Mouse (Mus musculus) left cerebral cortex, adult 18-20 months (tissue): Measurements from ENCODE around the gene Kirrel. TPM values are rescaled to one million over a fixed set of nuclear protein-coding genes. Genes with fewer than 3 reads are reported as not detected.

Experiments
- DNase-seq, 2 experiments: peaks; one replicate each; pipeline ENCODE4 v3.0.0; 2021 to 2022; ENCODE audit warnings: low spot score in 2 of 2, mixed read lengths in 1 of 2
- long read RNA-seq, 2 experiments: library from polyadenylated mRNA; stranded (forward); transcript quantifications; one replicate each; pipeline ENCODE4 v2.0.0; 2021
- total RNA-seq, 2 experiments: library from RNA; stranded (reverse); gene quantifications; 2 replicates each; pipeline ENCODE4 v1.2.3; 2021

The Kirrel gene
- total RNA-seq = 1 to 10 TPM; 3.9 to 4.2 TPM
- long read RNA-seq, experiment 1, full-length matches to known transcripts = 1 of 4 reads
- long read RNA-seq, experiment 1, partial matches to known transcripts = 0 of 4 reads
- long read RNA-seq, experiment 1, other reads (novel, unspliced or antisense) = 3 of 4 reads
- long read RNA-seq, experiment 2, partial matches to known transcripts = 0 of 2 reads
- long read RNA-seq, experiment 2, other reads (novel, unspliced or antisense) = 2 of 2 reads

GRCm38 (mm10) chr3:87174096-87174768, at the start of gene Kirrel:
Gene Kirrel (minus strand): TSS chr3:87174747.
- peak; percentile 34 to 36 for DNase-seq

- DNase-seq = no peak
These were observed 49.1 kb upstream of the Kirrel start for GRCm38 (mm10) chr3:87223636-87224035.

GRCm38 (mm10) chr3:87222346-87222745, 47.8 kb upstream of the Kirrel start:
- DNase-seq = no peak

GRCm38 (mm10) chr3:87215176-87215575, 40.6 kb upstream of the Kirrel start:
- no peak for DNase-seq

- DNase-seq = peak in 1 of 2 experiments; percentile 5
These were observed 39.8 kb upstream of the Kirrel start for GRCm38 (mm10) chr3:87214221-87214864.

GRCm38 (mm10) chr3:87206336-87207075, 32.0 kb upstream of the Kirrel start:
- no peak for DNase-seq

- no peak for DNase-seq
These were observed 22.1 kb upstream of the Kirrel start for GRCm38 (mm10) chr3:87196637-87197036.

- no peak for DNase-seq
These were observed 20.5 kb upstream of the Kirrel start for GRCm38 (mm10) chr3:87195041-87195440.

- no peak for DNase-seq
These were observed 20.0 kb upstream of the Kirrel start for GRCm38 (mm10) chr3:87194591-87194990.

- DNase-seq = no peak
These were observed 19.2 kb upstream of the Kirrel start for GRCm38 (mm10) chr3:87193756-87194155.

GRCm38 (mm10) chr3:87193352-87193751, 18.8 kb upstream of the Kirrel start:
- no peak for DNase-seq

- DNase-seq = no peak
These were observed 2.1 kb upstream of the Kirrel start for GRCm38 (mm10) chr3:87176687-87177086.

GRCm38 (mm10) chr3:87175438-87175815, 880 bp upstream of the Kirrel start:
- no peak for DNase-seq

- no peak for DNase-seq
These were observed 356 bp upstream of the Kirrel start for GRCm38 (mm10) chr3:87174769-87175437.

GRCm38 (mm10) chr3:87173486-87174085, 961 bp downstream of the Kirrel start:
- no peak for DNase-seq

- DNase-seq = no peak
These were observed 1.5 kb downstream of the Kirrel start for GRCm38 (mm10) chr3:87173103-87173444.

GRCm38 (mm10) chr3:87172351-87173102, 2.0 kb downstream of the Kirrel start:
- DNase-seq = no peak

- no peak for DNase-seq
These were observed 3.1 kb downstream of the Kirrel start for GRCm38 (mm10) chr3:87171201-87172100.

GRCm38 (mm10) chr3:87169402-87170015, 5.0 kb downstream of the Kirrel start:
- DNase-seq = peak in 1 of 2 experiments; percentile 1
